Mouse (Mus musculus) olfactory bulb, adult 2 months (tissue): ENCODE data around the gene Emp2. TPM values are rescaled to one million over a fixed set of nuclear protein-coding genes. Genes with fewer than 3 reads are reported as not detected.

Experiments
- H3K27ac ChIP-seq: fragments of 200-500 bp; 2 replicates; pipeline ENCODE4 v1.5.1; 2012; ENCODE audit warnings: low read depth, low read length; ENCODE audit not compliant: insufficient read depth
- H3K4me1 ChIP-seq: fragments of 200-500 bp; 2 replicates; pipeline ENCODE4 v1.6.1; 2012; ENCODE audit warnings: low read length; ENCODE audit not compliant: control insufficient read depth, insufficient read depth
- H3K4me3 ChIP-seq: fragments of 200-500 bp; 2 replicates; pipeline ENCODE4 v1.5.1; 2012; ENCODE audit warnings: mild to moderate bottlenecking, low read depth, low read length, moderate library complexity; ENCODE audit not compliant: insufficient read depth
- CTCF ChIP-seq: fragments of 200-500 bp; IDR thresholded peaks from 2 replicates; pipeline ENCODE4 v1.5.1; 2012; ENCODE audit warnings: low read depth, mild to moderate bottlenecking, low read length, moderate library complexity; ENCODE audit not compliant: insufficient read depth
- POLR2A ChIP-seq: fragments of 200-500 bp; IDR thresholded peaks from 2 replicates; pipeline ENCODE4 v1.6.1; 2012; ENCODE audit warnings: mild to moderate bottlenecking, low read depth, low read length, moderate library complexity; ENCODE audit not compliant: insufficient read depth
- WGBS: fragments of 180-500 bp; shearing (Covaris S2); methylation state at CpG from one replicate; pipeline ENCODE4 v1.1.7; 2018; 5-methylcytosine and 5-hydroxymethylcytosine counted together
- polyA plus RNA-seq: library from polyadenylated mRNA; stranded (reverse); fragments of >200 nt; gene quantifications from 2 replicates; pipeline ENCODE4 v1.2.4, GENCODE M21; 2012; ENCODE audit warnings: low replicate concordance; ENCODE audit not compliant: missing spikeins, insufficient read depth, insufficient read length

Emp2 gene
- polyA plus RNA-seq, 1 experiment = not detected

GRCm38 (mm10) chr16:10319914-10320569, 6.3 kb upstream of the Emp2 start:
- TF ChIP-seq POLR2A = no peak
- no peak for TF ChIP-seq CTCF
- Histone ChIP-seq H3K4me3 (no peak overlapping the region), H3K27ac (no peak overlapping the region), H3K4me1 (no peaks in the 10 kb centered on the region)
- WGBS = 65% methylated on average over 17 of the region's 17 CpGs

DNA sequence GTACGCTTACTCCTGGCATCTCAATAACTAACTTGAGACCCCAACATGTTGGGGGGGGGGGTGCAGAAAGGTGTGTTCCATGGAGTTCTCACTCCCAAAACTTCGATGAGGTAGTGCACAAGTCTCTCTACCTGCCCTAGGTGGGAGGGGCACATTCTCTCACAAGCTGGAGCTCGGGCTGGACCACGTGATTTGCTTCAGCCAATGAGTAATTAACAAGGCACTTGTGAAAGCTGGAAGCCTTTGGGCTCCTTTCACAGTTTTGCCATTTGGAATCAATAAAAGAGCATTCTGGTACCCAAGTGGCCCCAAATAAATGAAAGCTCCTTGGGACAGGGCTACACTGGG, 3.4 kb upstream of the Emp2 start:
- TF ChIP-seq POLR2A (no peak), CTCF (no peak)
- no peak overlapping the region for H3K4me3 ChIP-seq
- H3K4me1 ChIP-seq = peaks cover 11% of the 10 kb centered on the region
- H3K27ac ChIP-seq = no peak overlapping the region
- WGBS = 74% methylated on average over 4 of the region's 4 CpGs

GRCm38 (mm10) chr16:10316493-10317196, 2.9 kb upstream of the Emp2 start:
- peaks cover 11% of the 10 kb centered on the region for H3K4me1 ChIP-seq
- H3K4me3 ChIP-seq = no peak overlapping the region
- H3K27ac ChIP-seq = no peak overlapping the region
- TF ChIP-seq POLR2A (no peak), CTCF (no peak)
- 71% methylated on average over 10 of the region's 10 CpGs for WGBS

GRCm38 (mm10) chr16:10313226-10313625, 542 bp downstream of the Emp2 start:
- 2% methylated on average over 15 of the region's 15 CpGs for WGBS
- peak overlapping the region; percentile 57 for H3K4me3 ChIP-seq
- H3K27ac ChIP-seq = no peak overlapping the region
- TF ChIP-seq CTCF (no peak), POLR2A (no peak)
- peaks cover 19% of the 10 kb centered on the region for H3K4me1 ChIP-seq

DNA sequence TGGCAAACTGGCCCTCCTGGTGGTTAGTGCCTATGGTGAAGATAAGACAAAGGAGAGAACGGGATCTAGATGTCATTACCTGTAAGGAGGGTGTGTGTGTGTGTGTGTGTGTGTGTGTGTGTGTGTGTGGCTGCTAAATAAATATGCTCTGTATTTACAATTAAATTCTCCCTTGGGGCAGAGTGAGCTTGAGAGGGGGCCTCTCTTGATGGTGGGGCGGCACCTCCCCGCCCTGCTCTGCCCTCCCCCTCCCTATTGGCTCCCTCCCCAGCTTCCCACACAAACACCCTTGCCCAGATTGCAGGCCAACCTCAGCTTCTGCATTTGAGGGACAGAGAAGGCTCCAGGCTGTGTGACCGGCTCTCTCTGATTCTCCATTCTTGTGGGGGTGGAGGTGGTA, 1.8 kb downstream of the Emp2 start:
- peaks cover 21% of the 10 kb centered on the region for H3K4me1 ChIP-seq
- no peak overlapping the region for H3K4me3 ChIP-seq
- no peak overlapping the region for H3K27ac ChIP-seq
- WGBS = 75% methylated on average over 4 of the region's 4 CpGs
- TF ChIP-seq POLR2A = no peak
- TF ChIP-seq CTCF = no peak

- Histone ChIP-seq H3K27ac (no peak overlapping the region), H3K4me3 (no peak overlapping the region), H3K4me1 (peaks cover 22% of the 10 kb centered on the region)
- WGBS = 79% methylated on average over 3 of the region's 3 CpGs
- TF ChIP-seq CTCF (no peak), POLR2A (no peak)
These were observed 2.7 kb downstream of the Emp2 start for GRCm38 (mm10) chr16:10311086-10311485.

DNA sequence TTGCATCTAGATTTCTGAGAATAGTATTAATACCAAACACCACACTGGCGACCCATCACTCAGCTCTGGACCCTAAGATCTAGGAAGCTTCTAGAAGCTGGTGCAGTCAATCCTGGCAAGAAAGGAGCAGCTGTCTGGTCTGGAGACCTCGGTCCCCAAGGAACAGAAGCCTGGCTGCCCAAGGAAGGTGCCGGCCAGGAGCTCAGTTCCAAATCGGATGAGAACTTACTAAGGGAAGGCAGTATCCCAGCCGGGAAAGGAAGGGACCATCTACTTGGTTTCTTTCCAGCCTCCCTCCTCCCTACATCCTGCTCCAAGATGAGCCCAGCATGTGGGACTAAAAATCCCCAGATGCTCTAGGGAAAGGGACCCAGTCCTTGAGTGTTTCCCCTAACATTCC, 3.3 kb downstream of the Emp2 start:
- H3K27ac ChIP-seq = no peak overlapping the region
- H3K4me3 ChIP-seq = no peak overlapping the region
- peaks cover 24% of the 10 kb centered on the region for H3K4me1 ChIP-seq
- no peak for TF ChIP-seq CTCF
- TF ChIP-seq POLR2A = no peak
- 82% methylated on average over 5 of the region's 5 CpGs for WGBS

- 29% methylated on average over 5 of the region's 5 CpGs for WGBS
- TF ChIP-seq POLR2A = no peak
- TF ChIP-seq CTCF = no peak
- Histone ChIP-seq H3K4me1 (peaks cover 13% of the 10 kb centered on the region), H3K4me3 (no peak overlapping the region), H3K27ac (no peak overlapping the region)
These were observed 6.4 kb downstream of the Emp2 start for GRCm38 (mm10) chr16:10307351-10307750.

GRCm38 (mm10) chr16:10306101-10306500, 7.7 kb downstream of the Emp2 start:
- 53% methylated on average over 3 of the region's 3 CpGs for WGBS
- Histone ChIP-seq H3K27ac (0 out of 2 replicates have a peak overlapping the region, but pooled peaks have one; percentile 29), H3K4me1 (peaks cover 12% of the 10 kb centered on the region), H3K4me3 (no peak overlapping the region)
- no peak for TF ChIP-seq POLR2A
- TF ChIP-seq CTCF = no peak
